Mouse (Mus musculus) bone marrow macrophage, adult 2 months (primary cell): ENCODE measurements around the gene Rrh. TPM values are rescaled to one million over a fixed set of nuclear protein-coding genes. Genes with fewer than 3 reads are reported as not detected.
"Not testable (repeated sequence)": the region's sequence is repeated elsewhere in the genome, so short reads cannot be mapped to it uniquely, and the experiment has no call there.

Source experiments
- H3K27ac ChIP-seq: 2 replicates; pipeline ENCODE4 v1.5.1; 2012; ENCODE audit warnings: low read depth, low read length; ENCODE audit not compliant: insufficient read depth
- H3K4me1 ChIP-seq: 2 replicates; pipeline ENCODE4 v1.6.1; 2012; ENCODE audit warnings: low read length; ENCODE audit not compliant: control insufficient read depth, insufficient read depth
- H3K4me3 ChIP-seq: 2 replicates; pipeline ENCODE4 v1.5.1; 2012; ENCODE audit warnings: mild to moderate bottlenecking, low read length, moderate library complexity; ENCODE audit not compliant: insufficient read depth
- CTCF ChIP-seq: IDR thresholded peaks from 2 replicates; pipeline ENCODE4 v1.5.1; 2012; ENCODE audit warnings: low read depth, mild to moderate bottlenecking, low read length, moderate library complexity
- POLR2A ChIP-seq: IDR thresholded peaks from 2 replicates; pipeline ENCODE4 v1.6.1; 2012; ENCODE audit warnings: mild to moderate bottlenecking, low read depth, low read length, borderline replicate concordance
- polyA plus RNA-seq: library from polyadenylated mRNA; stranded (reverse); fragments of >200 nt; gene quantifications from 2 replicates; pipeline ENCODE4 v1.2.4, GENCODE M21; 2012; ENCODE audit not compliant: missing spikeins, insufficient read depth, insufficient read length

The Rrh gene
- polyA plus RNA-seq, 1 experiment = 0.50 TPM

GRCm38 (mm10) chr3:129797341-129797740 lies 25.0 kb downstream of the Rrh start:
- H3K4me3 ChIP-seq = no peak overlapping the region
- no peaks in the 10 kb centered on the region for H3K4me1 ChIP-seq
- H3K27ac ChIP-seq = no peak overlapping the region
- no peak for TF ChIP-seq POLR2A
- TF ChIP-seq CTCF = no peak

DNA sequence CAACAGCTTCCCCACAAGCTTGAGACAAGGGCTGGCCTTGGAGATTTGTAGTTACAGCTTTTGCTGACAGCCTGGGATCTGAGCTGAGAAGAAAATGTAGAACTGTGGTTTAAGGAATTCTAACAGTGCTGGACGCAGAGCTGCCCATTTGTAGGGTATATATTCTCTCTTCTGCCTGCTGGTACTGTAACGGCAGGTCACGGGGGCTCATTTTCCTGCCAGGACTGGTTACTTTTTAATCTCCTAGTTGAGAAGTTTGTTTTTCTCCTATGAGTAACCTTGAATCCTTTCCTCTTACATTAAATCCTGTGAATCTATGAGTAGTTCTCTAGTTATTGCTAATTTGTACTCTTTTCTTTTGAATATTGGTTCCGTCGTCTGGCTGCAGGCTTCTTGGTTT lies 28.6 kb downstream of the Rrh start:
- H3K27ac ChIP-seq = no peak overlapping the region
- H3K4me3 ChIP-seq = no peak overlapping the region
- TF ChIP-seq POLR2A = no peak
- no peak for TF ChIP-seq CTCF
- no peaks in the 10 kb centered on the region for H3K4me1 ChIP-seq

DNA sequence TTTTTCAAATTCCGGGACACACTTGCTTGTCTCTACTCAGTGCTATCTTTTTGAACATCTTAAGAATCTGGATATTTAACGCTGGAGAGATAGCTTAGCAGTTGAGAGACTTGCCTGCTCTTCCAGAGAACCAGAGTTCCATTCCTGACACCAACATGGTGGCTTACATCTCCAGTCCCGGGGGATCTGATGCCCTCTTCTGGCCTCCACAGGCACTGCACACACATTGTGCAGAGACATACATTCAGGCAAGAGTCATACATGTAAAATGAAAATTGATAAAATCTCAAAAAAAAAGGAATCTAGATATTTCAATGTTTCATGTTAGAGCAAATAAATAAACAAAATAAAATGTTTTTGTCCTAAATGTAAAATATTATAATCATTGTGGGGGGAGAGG lies 39.6 kb downstream of the Rrh start:
- TF ChIP-seq POLR2A (no peak), CTCF (no peak)
- Histone ChIP-seq H3K27ac (no peak overlapping the region), H3K4me3 (no peak overlapping the region), H3K4me1 (no peaks in the 10 kb centered on the region)

DNA sequence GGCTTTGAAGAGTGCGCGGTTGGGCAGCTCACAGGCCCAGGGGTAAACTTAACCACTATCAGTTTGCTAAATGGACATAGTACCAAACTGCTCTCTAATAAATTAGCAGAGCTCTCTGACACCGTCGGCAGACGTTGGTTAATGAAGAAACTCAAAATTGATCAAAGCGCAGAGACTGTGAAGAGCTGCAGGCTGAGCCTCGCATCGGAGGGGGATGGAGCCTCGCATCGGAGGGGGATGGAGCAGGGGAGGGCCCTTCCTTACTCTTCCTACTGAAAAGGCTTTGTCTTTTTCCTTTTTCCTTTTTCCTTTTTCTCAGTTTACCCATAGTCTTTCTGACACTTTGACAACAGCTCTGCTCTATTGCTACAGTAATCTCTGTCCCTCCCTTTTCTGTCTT lies 41.0 kb downstream of the Rrh start:
- no peak for TF ChIP-seq POLR2A
- no peak for TF ChIP-seq CTCF
- H3K4me1 ChIP-seq = no peaks in the 10 kb centered on the region
- no peak overlapping the region for H3K4me3 ChIP-seq
- no peak overlapping the region for H3K27ac ChIP-seq

- no peaks in the 10 kb centered on the region for H3K4me1 ChIP-seq
- TF ChIP-seq CTCF (no peak), POLR2A (no peak)
- H3K27ac ChIP-seq = no peak overlapping the region
- H3K4me3 ChIP-seq = no peak overlapping the region
Observed at GRCm38 (mm10) chr3:129771210-129771609, 51.2 kb downstream of the Rrh start.

DNA sequence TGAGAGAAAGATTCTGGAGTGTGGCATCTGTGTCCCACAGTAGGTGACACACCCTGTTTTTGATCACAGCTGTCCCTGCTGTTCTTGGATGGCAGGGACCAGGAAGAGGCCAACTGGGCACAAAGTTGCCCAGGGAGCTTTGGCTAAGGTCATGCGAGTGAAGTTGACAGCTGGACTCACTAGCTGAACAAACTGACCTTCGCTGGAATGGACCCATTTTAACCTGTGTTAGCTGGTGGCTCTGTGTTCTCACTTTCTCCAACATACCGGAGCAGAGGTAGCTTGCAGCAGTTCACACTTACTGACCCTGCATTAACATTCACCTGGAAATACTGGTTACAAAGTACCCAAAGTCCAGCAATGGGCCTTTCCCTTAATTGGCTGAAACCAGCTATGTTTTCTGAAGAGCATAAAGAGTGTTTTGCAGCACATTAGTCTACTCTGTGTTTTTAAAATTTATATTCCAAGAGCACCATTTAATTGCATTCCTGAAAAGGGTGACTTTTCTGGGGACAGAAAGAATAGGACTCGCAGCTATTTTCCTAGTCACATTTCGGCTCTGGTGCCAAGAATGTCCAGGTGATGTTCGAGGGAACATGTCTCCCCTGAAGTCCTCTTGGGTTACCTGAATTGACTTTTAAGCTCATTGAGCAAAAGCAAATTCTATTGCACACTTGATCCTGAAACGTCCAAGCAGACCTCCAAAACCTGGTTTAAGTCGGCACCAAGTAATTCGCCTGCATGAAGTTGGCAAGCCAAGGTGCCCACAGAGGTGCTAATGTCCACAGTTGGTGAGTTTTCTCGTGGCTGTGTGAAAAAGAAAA lies 55.2 kb downstream of the Rrh start:
- TF ChIP-seq POLR2A = no peak
- no peak for TF ChIP-seq CTCF
- Histone ChIP-seq H3K4me3 (no peak overlapping the region), H3K27ac (no peak overlapping the region), H3K4me1 (no peaks in the 10 kb centered on the region)

DNA sequence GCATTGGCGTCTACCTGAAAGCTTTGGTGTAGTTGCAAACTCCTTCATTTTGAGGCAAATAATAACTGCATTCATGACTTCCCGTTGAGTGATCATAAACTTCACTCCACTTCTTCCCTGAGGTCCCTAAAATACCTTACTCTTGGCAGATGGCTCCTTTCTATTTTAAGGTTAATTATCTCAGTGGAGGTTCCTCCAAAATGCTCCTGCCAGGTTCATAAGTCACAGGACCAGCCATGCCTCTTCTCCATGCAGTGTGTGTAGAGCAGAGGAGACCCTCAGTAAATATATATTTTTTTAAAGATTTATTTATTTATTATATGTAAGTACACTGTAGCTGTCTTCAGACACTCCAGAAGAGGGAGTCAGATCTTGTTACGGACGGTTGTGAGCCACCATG lies 56.3 kb downstream of the Rrh start:
- no peaks in the 10 kb centered on the region for H3K4me1 ChIP-seq
- no peak overlapping the region for H3K4me3 ChIP-seq
- TF ChIP-seq CTCF (no peak), POLR2A (no peak)
- no peak overlapping the region for H3K27ac ChIP-seq

- H3K4me1 ChIP-seq, H3K27ac ChIP-seq: not testable (repeated sequence)
Observed at GRCm38 (mm10) chr3:129757599-129757998, 64.8 kb downstream of the Rrh start.

DNA sequence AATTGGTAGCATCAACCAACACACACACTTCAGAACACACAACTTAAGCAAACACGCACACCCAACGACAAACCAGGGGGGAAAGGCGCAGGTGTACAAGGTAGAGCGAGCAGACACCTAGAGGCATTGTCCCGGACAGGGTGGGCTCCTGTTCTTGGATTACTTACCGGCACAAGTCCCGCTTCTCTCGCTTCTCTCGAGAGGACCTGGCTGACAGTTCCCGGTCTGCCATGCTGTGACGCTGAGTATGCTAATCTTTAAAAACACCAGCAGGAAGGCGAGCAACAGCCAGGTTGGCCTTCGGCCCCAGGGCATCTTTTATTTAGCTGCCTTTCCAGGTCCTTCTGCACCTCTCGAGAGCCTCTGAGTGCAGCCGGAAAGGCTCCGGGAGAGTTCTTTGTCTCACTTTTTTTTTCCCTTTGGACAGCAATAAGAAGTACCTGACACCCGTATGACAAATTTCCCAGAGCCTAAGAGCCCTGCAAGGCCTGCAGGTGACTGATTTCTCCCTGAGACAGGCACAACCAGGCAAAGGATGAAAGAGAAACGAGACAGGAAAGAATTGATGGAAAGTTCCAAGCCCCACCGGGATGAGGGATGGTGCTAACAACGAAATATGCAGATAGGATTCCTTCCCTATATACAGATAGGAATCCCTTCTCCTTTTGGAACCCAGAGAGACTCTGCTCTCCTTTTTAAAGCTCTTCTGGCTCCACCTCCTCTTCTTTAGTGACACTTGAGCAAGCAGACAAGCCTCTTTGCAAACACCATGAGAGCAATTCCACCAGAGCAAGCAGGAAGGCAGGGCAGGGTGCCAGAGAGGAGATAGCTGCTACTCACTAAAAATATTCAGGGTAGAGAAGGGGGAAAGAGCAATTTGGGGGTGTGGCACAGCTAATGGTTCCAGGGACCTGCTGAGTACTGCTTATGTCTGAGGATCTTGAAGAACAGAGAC lies 67.5 kb downstream of the Rrh start, which contains the start of gene Egf:
Gene Egf, minus strand, starts transcription at position 667 of the 955 bp plus-strand sequence.
- H3K4me1 ChIP-seq = no peaks in the 10 kb centered on the region
- H3K4me3 ChIP-seq = 0 out of 2 replicates have a peak within 1 kb of the TSS, but pooled peaks have one; percentile 3
- no peak for TF ChIP-seq CTCF
- no peak for TF ChIP-seq POLR2A
- no peak within 1 kb of the TSS for H3K27ac ChIP-seq

More at GRCm38 (mm10) chr3:129757599-129757998, 64.8 kb downstream of the Rrh start:
- not testable (repeated sequence) for H3K4me3 ChIP-seq

Other genes starting within 250 kb of the Rrh start
- 0.50 and 1.7 TPM in 2 replicates for gene Egf, start 67.3 kb downstream of the Rrh start, polyA plus RNA-seq
- gene Lrit3, start 18.6 kb downstream of the Rrh start, polyA plus RNA-seq = not detected in 2 replicates
- gene Gar1, start 8.8 kb upstream of the Rrh start, polyA plus RNA-seq = 17.6 and 21.1 TPM in 2 replicates
- gene Cfi, start 13.3 kb upstream of the Rrh start, polyA plus RNA-seq = not detected in 2 replicates
- gene Pla2g12a, start 56.0 kb upstream of the Rrh start, polyA plus RNA-seq = 8.8 and 11.8 TPM in 2 replicates
- 40.6 and 42.0 TPM in 2 replicates for gene Casp6, start 78.8 kb upstream of the Rrh start, polyA plus RNA-seq
- 69.0 and 77.0 TPM in 2 replicates for gene Mcub, start 147.6 kb upstream of the Rrh start, polyA plus RNA-seq
- 68.3 and 76.7 TPM in 2 replicates for gene Sec24b, start 239.0 kb upstream of the Rrh start, polyA plus RNA-seq